Mouse (Mus musculus) forebrain, embryonic 13.5 days (tissue): ENCODE measurements around the gene Cplx3. TPM values are rescaled to one million over a fixed set of nuclear protein-coding genes. Genes with fewer than 3 reads are reported as not detected.

Experiments
- ATAC-seq: fragments of 200-750 bp; cut with Nextera tagmentation; 2 replicates; pipeline ENCODE4 v1.8.0; 2017
- H3K27ac ChIP-seq: fragments of 300-500 bp; sonication (generic); 2 replicates; pipeline ENCODE4 v1.5.1; 2015; ENCODE audit warnings: inconsistent platforms, mild to moderate bottlenecking, moderate library complexity
- H3K27me3 ChIP-seq: fragments of 300-500 bp; sonication (generic); 2 replicates; pipeline ENCODE4 v1.6.1; 2015; ENCODE audit warnings: mild to moderate bottlenecking, inconsistent platforms
- H3K36me3 ChIP-seq: fragments of 300-500 bp; sonication (generic); 2 replicates; pipeline ENCODE4 v1.6.1; 2015; ENCODE audit warnings: mild to moderate bottlenecking, inconsistent platforms; ENCODE audit not compliant: poor library complexity, severe bottlenecking
- H3K4me1 ChIP-seq: fragments of 300-500 bp; sonication (generic); 2 replicates; pipeline ENCODE4 v1.6.1; 2015; ENCODE audit warnings: inconsistent platforms
- H3K4me2 ChIP-seq: fragments of 300-500 bp; sonication (generic); 2 replicates; pipeline ENCODE4 v1.6.1; 2015; ENCODE audit warnings: inconsistent platforms, mild to moderate bottlenecking, moderate library complexity
- H3K4me3 ChIP-seq: fragments of 300-500 bp; sonication (generic); 2 replicates; pipeline ENCODE4 v1.5.1; 2015; ENCODE audit warnings: mild to moderate bottlenecking, inconsistent platforms
- H3K9ac ChIP-seq: fragments of 300-500 bp; sonication (generic); 2 replicates; pipeline ENCODE4 v1.6.1; 2015; ENCODE audit warnings: mild to moderate bottlenecking, inconsistent platforms
- H3K9me3 ChIP-seq: fragments of 300-500 bp; sonication (generic); replicated peaks from 2 replicates; pipeline ENCODE4 v1.6.1; 2016; ENCODE audit warnings: inconsistent platforms
- WGBS: fragments of 180-500 bp; shearing (Covaris S2); methylation state at CpG from one replicate; pipeline ENCODE4 v1.1.7; 2015; 5-methylcytosine and 5-hydroxymethylcytosine counted together
- polyA plus RNA-seq: library from polyadenylated mRNA; unstranded; fragments of >200 nt; fragmentation: Nextera tagmentation; extraction: Ambion mirVana; gene quantifications from 2 replicates; pipeline ENCODE4 v1.2.1, GENCODE M21; 2015

The Cplx3 gene
- polyA plus RNA-seq, 1 experiment from 2014 or later: not detected

DNA sequence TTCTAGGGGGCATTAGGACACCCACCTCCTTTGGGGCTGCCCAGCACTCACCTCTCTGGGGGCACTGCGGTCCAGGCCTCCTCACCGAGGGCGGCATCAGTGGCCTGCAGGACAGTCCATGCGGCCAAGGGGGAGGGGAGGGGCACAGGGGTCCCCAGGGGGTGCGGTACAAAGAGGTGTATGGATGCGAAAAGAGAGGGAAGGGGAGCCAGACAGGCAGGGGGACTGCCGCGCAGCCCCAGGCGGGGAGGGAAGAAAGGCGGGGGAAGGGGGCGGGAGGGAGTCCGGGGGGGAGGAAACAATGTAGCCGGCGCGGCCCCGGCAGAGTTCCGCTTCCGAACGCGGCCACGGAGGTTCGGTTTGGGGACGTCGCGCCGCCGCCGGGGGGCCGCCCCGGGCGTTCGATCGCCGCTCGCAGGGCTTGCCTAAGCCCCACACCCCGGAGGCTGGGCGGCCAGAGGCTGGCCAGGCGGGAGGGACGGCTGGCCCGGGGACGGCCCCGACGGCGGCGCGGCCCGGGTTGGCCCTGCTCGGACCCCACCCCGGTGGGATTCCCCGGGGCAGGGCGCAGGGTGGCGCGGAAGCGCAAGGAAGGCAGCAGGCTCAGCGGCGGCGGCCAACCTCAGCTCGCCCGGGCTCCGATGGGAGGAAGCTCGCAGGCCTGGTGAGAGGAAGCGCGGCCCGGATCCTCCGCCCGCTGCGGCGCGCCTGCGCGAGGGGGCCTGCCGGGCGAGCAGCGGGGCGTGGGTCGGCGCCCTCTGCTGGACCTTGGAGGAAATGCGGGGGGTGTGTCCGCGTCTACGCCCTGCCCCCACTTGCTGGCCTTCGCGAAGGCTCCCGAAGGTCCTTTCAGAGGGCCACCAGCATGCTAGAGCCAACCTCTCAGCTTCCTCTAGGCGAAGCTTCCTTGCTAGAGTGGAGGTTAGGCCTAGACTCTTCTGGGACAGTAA, 39.1 kb upstream of the Cplx3 start:
- peak overlapping the region; percentile 83 for H3K4me2 ChIP-seq
- peaks cover 10% of the 10 kb centered on the region; the same call in 1 of the 2 replicates for H3K36me3 ChIP-seq
- H3K9ac ChIP-seq: peak overlapping the region; percentile 98
- H3K9me3 ChIP-seq: no peaks in the 10 kb centered on the region
- H3K4me1 ChIP-seq: peaks cover 47% of the 10 kb centered on the region
- under 1% methylated on average over 68 of the region's 85 CpGs for WGBS
- peak overlapping the region; percentile 98 for H3K4me3 ChIP-seq
- peak overlapping the region; percentile 94 for H3K27ac ChIP-seq
- peak; percentile 92 for ATAC-seq
- no peaks in the 10 kb centered on the region for H3K27me3 ChIP-seq

DNA sequence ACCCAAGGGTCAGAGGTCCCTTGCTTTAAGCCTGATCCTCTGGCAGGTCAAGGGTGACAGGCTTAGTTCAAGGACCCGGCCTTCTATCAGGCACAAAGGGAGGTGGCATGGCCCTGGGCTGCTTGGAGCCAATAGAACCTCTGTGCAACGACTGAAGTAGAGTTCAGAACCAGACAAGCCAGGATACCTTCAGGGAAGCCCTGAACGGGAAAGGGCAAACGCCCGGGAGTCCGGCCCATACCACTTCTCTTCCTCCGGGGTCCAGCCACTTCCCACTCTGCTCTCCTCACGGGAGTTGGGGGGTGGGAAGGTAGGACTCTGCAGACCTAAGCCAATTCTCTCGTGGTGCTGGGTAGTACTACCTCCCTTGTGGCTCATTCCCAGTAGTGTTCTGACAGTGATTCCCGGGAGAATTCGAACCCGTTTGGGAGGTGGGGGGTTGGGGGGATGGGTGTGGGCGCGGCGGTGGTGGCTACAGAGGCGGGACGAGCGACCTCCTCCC, 38.4 kb upstream of the Cplx3 start:
- H3K4me3 ChIP-seq: peak overlapping the region; percentile 98
- no peaks in the 10 kb centered on the region for H3K27me3 ChIP-seq
- peak; percentile 25 for ATAC-seq
- peak overlapping the region; percentile 98 for H3K9ac ChIP-seq
- peak overlapping the region; percentile 83 for H3K4me2 ChIP-seq
- peaks cover 10% of the 10 kb centered on the region; the same call in 1 of the 2 replicates for H3K36me3 ChIP-seq
- no peaks in the 10 kb centered on the region for H3K9me3 ChIP-seq
- WGBS: under 1% methylated on average over 18 of the region's 18 CpGs
- peaks cover 54% of the 10 kb centered on the region for H3K4me1 ChIP-seq
- H3K27ac ChIP-seq: peak overlapping the region; percentile 94

DNA sequence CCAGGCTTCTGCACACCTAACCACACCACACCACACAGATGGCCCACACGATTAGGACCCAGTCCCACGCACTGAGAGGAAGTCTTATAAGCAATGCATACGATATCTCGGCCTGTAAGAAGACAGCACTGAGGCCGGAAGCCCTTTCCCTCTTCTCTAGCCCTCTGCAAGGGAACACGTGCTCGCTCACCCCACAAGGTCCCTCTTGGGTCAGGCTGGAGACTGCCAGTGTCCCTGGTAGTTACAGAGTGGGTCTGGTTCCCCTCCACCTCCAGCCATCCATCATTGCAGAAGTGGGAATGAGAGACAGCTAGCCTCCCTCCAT, 37.7 kb upstream of the Cplx3 start:
- peak overlapping the region; percentile 98 for H3K9ac ChIP-seq
- no peak for ATAC-seq
- H3K27ac ChIP-seq: no peak overlapping the region

DNA sequence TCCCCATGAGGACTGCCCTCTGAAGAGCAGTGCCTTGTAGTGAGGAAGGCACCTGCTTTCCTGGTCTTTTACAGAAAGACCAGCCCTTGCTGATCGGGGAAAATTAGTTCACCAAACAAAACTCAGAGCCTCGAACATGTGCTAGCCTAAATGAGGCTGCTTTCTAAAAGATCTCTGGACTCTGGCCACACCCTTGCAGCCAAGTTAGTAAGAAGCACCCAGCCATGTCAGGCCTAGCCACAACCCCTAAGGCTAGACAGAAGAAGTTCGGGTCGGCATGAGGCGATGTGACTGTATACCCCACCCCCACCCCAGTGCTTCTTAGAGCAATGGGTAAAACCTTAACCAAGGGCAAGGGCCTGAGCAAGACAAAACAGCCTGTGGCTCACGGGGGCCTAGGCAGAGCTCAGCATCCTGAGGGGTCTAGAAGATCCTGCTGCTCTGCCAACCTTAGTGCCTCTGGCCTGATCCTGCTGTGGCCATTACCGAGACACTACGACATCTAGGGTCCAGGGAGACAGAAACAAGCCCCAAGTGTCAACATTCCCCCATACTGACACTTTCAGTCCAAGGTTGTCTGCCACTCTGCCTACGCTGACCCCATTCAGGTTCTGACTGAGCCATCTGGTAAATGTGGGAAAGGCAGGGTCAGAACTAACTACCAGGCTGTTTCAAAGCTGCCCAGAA, 37.2 kb upstream of the Cplx3 start:
- peak overlapping the region; percentile 98 for H3K4me3 ChIP-seq
- peak overlapping the region; percentile 83 for H3K4me2 ChIP-seq
- H3K27ac ChIP-seq: no peak overlapping the region
- WGBS: 72% methylated on average over 9 of the region's 9 CpGs
- H3K9me3 ChIP-seq: no peaks in the 10 kb centered on the region
- no peak for ATAC-seq
- no peaks in the 10 kb centered on the region for H3K27me3 ChIP-seq
- peaks cover 66% of the 10 kb centered on the region for H3K4me1 ChIP-seq
- peaks cover 10% of the 10 kb centered on the region; the same call in 1 of the 2 replicates for H3K36me3 ChIP-seq
- peak overlapping the region; percentile 98 for H3K9ac ChIP-seq

More for the DNA sequence above, 37.7 kb upstream of the Cplx3 start:
- H3K27me3 ChIP-seq: no peaks in the 10 kb centered on the region
- WGBS: 71% methylated on average over 7 of the region's 7 CpGs
- peaks cover 10% of the 10 kb centered on the region; the same call in 1 of the 2 replicates for H3K36me3 ChIP-seq
- peak overlapping the region; percentile 83 for H3K4me2 ChIP-seq
- peaks cover 61% of the 10 kb centered on the region for H3K4me1 ChIP-seq
- H3K9me3 ChIP-seq: no peaks in the 10 kb centered on the region
- H3K4me3 ChIP-seq: peak overlapping the region; percentile 98

DNA sequence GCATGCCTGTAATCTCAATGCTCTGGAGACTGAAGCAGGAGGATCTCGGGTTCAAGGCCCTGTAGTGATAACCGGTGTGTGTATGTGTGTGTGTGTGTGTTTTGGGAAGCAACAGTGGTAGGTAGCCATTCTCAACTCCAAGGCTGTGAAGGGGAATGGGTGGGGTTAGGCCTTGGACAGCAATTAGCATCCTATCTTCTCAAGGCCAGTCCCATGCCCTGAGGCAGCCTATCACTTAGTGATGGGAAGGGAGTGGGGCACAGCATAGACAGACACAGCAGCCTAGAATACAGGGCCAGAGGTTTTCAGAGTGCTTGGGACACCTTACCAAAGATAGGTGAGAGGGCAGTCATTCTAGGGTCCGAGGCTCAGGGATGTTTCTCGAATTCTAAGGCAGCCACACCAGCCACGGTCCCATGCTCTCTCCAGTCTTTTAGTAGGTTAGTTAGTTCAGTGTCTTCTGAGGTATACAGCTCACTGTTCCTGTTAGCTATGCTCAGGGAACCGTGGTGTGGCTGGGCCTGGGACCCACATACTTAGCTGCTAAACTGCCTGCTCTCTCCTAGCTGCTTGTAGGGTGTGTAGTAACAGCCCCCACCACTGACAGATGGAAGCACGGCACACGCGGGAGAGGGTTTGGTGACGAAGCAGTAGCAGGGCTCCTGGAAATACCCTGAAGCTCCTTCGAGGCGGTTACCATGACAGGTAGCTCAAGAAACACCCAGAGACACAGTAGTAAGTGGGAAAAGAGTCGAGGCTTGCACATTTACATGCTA, 35.9 kb upstream of the Cplx3 start:
- Histone ChIP-seq H3K4me1 (peaks cover 79% of the 10 kb centered on the region), H3K36me3 (peaks cover 10% of the 10 kb centered on the region; the same call in 1 of the 2 replicates), H3K4me2 (peak overlapping the region; percentile 83; the same call in 1 of the 2 replicates), H3K27me3 (no peaks in the 10 kb centered on the region), H3K9ac (0 out of 2 replicates have a peak overlapping the region, but pooled peaks have one; percentile 9), H3K27ac (no peak overlapping the region), H3K4me3 (no peak overlapping the region), H3K9me3 (no peaks in the 10 kb centered on the region)
- no peak for ATAC-seq
- WGBS: 87% methylated on average over 13 of the region's 13 CpGs

DNA sequence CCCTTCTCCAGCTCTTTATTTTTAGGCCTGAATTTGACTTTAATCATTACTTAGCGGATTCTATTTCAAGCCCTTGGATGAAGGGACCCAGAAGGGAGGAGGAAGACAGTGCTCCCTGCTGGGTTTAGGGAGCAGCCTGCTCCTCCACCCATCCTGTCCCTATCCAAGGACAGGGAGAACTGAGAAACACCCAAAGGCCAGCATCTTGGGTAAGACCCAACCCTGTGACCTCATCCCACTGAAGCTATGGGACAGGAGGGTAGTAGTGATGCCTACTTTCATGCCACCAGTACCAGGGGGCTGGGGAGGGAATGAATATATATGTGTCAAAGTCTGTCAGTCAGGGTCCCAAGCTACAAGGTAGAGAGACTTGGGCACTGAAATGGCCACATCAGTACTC, 34.9 kb upstream of the Cplx3 start:
- Histone ChIP-seq H3K27ac (no peak overlapping the region), H3K9me3 (no peaks in the 10 kb centered on the region), H3K36me3 (peaks cover 10% of the 10 kb centered on the region; the same call in 1 of the 2 replicates), H3K9ac (peak overlapping the region; percentile 47; the same call in 1 of the 2 replicates), H3K27me3 (no peaks in the 10 kb centered on the region), H3K4me2 (peak overlapping the region; percentile 14; the same call in 1 of the 2 replicates), H3K4me3 (no peak overlapping the region), H3K4me1 (peaks cover 79% of the 10 kb centered on the region)
- WGBS: 73% methylated on average over 1 of the region's 1 CpGs
- ATAC-seq: no peak

DNA sequence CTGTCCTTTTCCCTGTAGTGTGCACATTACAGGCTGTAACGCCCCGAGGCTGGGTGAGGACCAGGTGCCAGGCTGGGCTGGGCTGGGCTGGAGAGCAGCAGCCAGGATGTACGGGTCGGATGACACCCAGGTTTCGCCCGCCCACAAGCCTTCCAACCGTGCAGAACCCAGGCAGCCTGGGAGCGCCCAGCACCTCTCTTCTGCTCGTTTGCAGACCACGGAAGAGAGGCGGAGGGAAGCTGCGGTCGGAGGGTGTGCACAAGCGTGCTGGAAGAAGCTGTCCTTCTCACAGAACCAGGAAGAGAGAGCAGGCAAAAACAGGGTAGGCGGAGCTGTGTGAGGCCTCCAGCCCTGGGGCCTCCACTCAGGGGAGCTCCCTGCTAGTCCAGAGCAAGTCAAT, 34.3 kb upstream of the Cplx3 start:
- ATAC-seq: no peak
- Histone ChIP-seq H3K4me3 (no peak overlapping the region), H3K9ac (peak overlapping the region; percentile 47)

DNA sequence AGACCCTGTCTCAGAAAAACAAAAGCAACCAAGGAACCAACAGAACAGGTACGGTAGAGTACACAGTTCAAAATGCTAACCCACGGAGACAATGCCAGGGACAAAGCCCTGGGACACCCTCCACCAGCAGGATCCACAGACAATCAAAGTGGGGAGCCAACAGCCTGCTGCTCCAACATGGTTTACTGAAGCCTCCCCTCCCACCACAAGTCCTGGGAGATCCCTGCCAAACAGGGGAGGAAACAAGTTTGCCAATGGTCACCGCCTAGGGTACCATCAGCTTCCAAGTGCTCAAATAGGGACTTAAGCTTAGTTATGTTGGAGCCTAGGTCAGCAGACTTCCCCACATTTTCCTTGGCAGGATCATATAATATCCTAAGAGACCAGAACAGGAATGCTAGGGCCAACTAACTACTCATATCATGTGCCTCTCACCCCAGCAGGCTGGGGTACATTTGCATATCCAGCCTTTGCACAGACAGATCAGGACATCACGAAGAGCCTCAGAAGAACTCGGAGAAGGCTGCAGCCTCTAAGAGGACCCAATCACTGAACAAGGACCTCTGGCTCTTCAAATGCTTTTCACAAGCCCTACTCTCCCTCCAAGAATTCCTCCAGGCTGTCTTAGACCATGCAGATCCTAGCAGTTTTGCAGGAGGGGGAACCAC, 33.7 kb upstream of the Cplx3 start:
- H3K27me3 ChIP-seq: no peaks in the 10 kb centered on the region
- H3K9ac ChIP-seq: peak overlapping the region; percentile 47; the same call in 1 of the 2 replicates
- ATAC-seq: no peak
- H3K4me3 ChIP-seq: no peak overlapping the region
- H3K27ac ChIP-seq: peak overlapping the region; percentile 20; the same call in 1 of the 2 replicates
- peak overlapping the region; percentile 33; the same call in 1 of the 2 replicates for H3K4me2 ChIP-seq
- peaks cover 76% of the 10 kb centered on the region for H3K4me1 ChIP-seq
- H3K36me3 ChIP-seq: peaks cover 10% of the 10 kb centered on the region; the same call in 1 of the 2 replicates
- 71% methylated on average over 5 of the region's 5 CpGs for WGBS
- H3K9me3 ChIP-seq: no peaks in the 10 kb centered on the region

More for the DNA sequence above, 34.3 kb upstream of the Cplx3 start:
- Histone ChIP-seq H3K4me1 (peaks cover 76% of the 10 kb centered on the region), H3K27me3 (no peaks in the 10 kb centered on the region), H3K9me3 (no peaks in the 10 kb centered on the region), H3K4me2 (peak overlapping the region; percentile 33), H3K36me3 (peaks cover 10% of the 10 kb centered on the region; the same call in 1 of the 2 replicates), H3K27ac (peak overlapping the region; percentile 20; the same call in 1 of the 2 replicates)
- 31% methylated on average over 15 of the region's 15 CpGs for WGBS

DNA sequence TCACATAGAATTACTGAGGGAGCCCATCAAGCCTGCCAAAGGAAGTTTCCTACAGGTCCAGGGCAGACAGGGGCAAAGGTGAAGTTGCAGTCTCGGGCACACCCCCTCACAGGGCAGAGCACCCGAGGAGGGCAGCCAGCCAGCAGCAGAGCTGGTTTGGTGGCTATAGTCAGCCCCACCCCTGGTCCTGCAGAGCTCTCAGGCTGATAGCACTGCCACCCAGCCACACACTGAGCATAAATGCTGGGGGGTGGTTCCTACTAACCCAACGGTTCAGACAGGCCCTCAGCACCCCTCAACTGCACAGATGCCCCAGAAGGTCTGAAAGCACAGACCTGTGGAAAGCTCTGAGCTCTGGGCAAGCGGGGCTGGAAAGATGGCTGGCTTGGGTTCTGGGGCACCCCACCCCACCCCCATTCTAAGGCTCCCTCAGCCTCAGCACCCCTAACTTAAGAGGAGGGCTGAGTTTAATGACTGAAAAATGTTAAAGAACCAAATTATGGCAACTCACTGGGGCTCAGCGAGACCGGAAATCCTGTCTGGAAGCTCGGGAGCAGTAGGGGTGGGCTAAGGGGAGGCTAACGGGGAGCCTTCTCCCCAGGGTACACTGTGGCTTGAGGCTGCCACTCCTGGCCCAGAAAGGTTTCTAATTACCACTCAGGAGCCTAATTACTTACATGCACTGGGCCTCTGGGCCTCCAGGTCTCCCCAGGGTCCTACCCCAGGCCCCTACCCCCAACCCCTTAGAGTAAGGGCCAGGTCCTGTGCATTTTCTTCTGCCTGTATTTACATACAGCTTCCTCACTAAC, 32.8 kb upstream of the Cplx3 start:
- 42% methylated on average over 8 of the region's 8 CpGs for WGBS
- H3K27ac ChIP-seq: no peak overlapping the region
- H3K9ac ChIP-seq: peak overlapping the region; percentile 35; the same call in 1 of the 2 replicates

DNA sequence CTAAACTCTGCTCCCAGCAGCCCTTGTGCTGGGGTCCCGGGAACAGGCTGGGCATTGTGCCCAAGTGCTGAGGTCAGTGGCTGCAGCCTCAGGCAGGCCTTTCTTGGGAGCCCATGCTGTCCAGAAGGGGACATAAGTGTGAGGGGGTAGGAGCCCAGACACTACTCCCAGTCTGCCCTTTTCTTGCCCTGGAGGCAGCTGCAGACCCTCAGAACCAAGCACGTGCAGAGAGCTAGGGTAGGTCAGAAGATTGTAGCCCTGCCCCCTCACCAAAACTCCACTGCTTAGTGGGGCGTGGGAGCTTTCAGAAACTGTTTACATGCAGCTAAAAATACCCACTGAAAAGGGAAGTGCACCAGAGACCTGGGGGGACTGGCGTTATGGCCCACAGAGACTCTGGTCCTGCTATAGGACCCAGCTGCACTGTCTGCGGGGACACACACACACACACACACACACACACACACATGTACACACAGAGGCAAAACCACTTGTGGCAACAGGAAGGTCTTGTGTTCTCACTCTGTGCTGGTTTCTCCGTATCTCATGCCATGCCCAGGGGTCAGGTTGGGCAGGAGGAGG, 31.8 kb upstream of the Cplx3 start:
- Histone ChIP-seq H3K4me2 (no peak overlapping the region), H3K27me3 (no peaks in the 10 kb centered on the region), H3K27ac (0 out of 2 replicates have a peak overlapping the region, but pooled peaks have one; percentile 32), H3K9me3 (no peaks in the 10 kb centered on the region), H3K9ac (no peak overlapping the region), H3K4me1 (peaks cover 75% of the 10 kb centered on the region), H3K4me3 (no peak overlapping the region), H3K36me3 (peaks cover 10% of the 10 kb centered on the region; the same call in 1 of the 2 replicates)
- no peak for ATAC-seq
- WGBS: 70% methylated on average over 6 of the region's 6 CpGs

More for the DNA sequence above, 32.8 kb upstream of the Cplx3 start:
- ATAC-seq: no peak
- Histone ChIP-seq H3K4me2 (0 out of 2 replicates have a peak overlapping the region, but pooled peaks have one; percentile 19), H3K4me3 (no peak overlapping the region), H3K27me3 (no peaks in the 10 kb centered on the region), H3K9me3 (no peaks in the 10 kb centered on the region), H3K4me1 (peaks cover 76% of the 10 kb centered on the region), H3K36me3 (peaks cover 10% of the 10 kb centered on the region; the same call in 1 of the 2 replicates)
